Mouse (Mus musculus) cortical plate, adult 2 months (tissue): ENCODE measurements around the gene Crim1.

ENCODE experiments used
- CTCF ChIP-seq: fragments of 200-500 bp; IDR thresholded peaks from 2 replicates; pipeline ENCODE4 v1.5.1; 2011; ENCODE audit warnings: mild to moderate bottlenecking, control low read depth, low read length; ENCODE audit not compliant: insufficient read depth; ENCODE audit errors: extremely low read depth
- POLR2A ChIP-seq: fragments of 200-500 bp; IDR thresholded peaks from 2 replicates; pipeline ENCODE4 v1.6.1; 2011; ENCODE audit warnings: mild to moderate bottlenecking, low read length, control low read depth; ENCODE audit not compliant: insufficient read depth; ENCODE audit errors: extremely low read depth

GRCm38 (mm10) chr17:78236126-78236525, 36.1 kb downstream of the Crim1 start:
- TF ChIP-seq CTCF (no peak), POLR2A (no peak)
